Mouse (Mus musculus) heart, postnatal 25 days (tissue): ENCODE measurements around the gene Klrb1b. TPM values are rescaled to one million over a fixed set of nuclear protein-coding genes. Genes with fewer than 3 reads are reported as not detected.
"Not testable (repeated sequence)": the region's sequence is repeated elsewhere in the genome, so short reads cannot be mapped to it uniquely, and the experiment has no call there.

ENCODE experiments used
- DNase-seq: peaks from one replicate; pipeline ENCODE4 v3.0.0; 2022; ENCODE audit warnings: low spot score
- intact Hi-C: fragments of 180-260 bp; cut with DNase I; formaldehyde crosslinking; loops from one replicate; pipeline ENCODE4 v1.15.1; 2025
- total RNA-seq, 2 experiments: library from RNA; stranded (reverse); gene quantifications; 2 replicates each; pipeline ENCODE4 v1.2.3; 2021

Klrb1b gene
- total RNA-seq, 2 experiments from 2014 or later: 0.10 TPM; not detected in 1

DNA sequence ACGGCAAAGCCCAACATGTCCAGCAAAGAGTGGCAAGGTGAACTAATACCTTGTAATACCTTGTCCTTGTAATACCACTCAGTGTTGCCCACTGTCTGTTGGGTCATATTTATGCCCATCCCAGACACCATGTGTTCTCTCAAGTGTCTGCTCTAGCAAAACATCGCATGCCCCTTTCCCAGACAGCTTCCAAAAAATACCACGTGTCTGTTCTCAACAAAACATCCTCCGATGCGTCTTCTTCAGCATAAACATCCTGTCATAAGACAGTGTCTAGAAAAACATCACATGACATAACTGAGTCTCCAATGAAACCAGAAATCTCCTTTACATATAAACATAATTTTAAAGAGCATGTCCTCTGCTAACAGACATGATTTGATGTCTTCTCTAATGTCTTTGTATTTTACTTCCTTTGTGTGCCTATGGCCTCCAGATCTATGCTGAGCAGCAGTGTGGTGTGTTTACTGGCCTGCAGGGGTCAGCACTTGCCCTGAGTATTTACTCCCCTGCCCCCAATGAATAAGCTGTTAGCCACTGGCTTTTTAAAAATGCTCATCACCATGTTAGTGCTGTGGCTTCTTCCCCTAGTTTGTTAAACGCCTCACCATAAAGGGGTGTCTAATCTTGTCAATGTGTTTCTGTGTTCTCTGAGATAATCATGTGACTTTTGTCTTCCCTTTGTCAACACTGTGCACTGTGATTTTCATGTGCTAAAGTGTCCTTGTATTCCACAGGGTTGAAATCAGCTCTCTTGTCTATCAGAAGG, 59.5 kb downstream of the Klrb1b start:
- intact Hi-C loops: not testable (repeated sequence)
- peak; percentile 12 for DNase-seq

GRCm38 (mm10) chr6:128765211-128765610, 60.9 kb downstream of the Klrb1b start:
- intact Hi-C loops: loop anchor here (2.0 kb wide), 1 partner anchor 74 kb away; no protein-coding TSS in a partner anchor
- no peak for DNase-seq

DNA sequence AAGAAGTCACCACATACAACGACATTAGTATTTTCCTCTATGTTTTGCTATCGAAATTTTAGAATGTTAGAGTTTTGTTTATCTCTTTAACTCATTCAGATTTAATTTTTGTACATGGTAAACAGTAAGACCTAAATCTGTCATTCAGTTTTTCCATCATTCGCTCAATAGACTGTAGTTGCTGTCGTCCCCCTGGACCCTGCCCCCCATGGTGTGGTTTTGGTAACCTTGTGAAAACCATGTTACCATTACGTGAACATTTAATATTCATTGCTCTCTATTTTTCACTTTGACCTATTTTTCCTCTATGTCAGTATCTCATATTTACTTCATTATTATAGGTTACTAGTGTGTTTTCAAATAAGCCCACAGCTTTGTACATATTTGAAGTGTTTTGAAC, 61.5 kb downstream of the Klrb1b start:
- no peak for DNase-seq
- intact Hi-C loops: loop anchor here (1.0 to 2.0 kb wide), 2 partner anchors 39 to 74 kb away; no protein-coding TSS in a partner anchor

GRCm38 (mm10) chr6:128763736-128764523, 62.2 kb downstream of the Klrb1b start:
- intact Hi-C loops: loop anchor here (1.0 to 2.0 kb wide), 2 partner anchors 39 to 75 kb away; no protein-coding TSS in a partner anchor
- DNase-seq: peak; percentile 94

Other genes with a start within 250 kb of the Klrb1b start
- gene A2ml1, start 244.7 kb downstream of the Klrb1b start, total RNA-seq: not detected
- gene Klrb1a, start 202.8 kb downstream of the Klrb1b start, total RNA-seq: not detected
- gene Clec2h, start 163.9 kb downstream of the Klrb1b start, total RNA-seq: under 1 TPM in 1 of 2 experiments, not detected in 1; 0.56 TPM
- gene Klrb1, start 103.3 kb downstream of the Klrb1b start, total RNA-seq: not detected
- under 1 TPM in 1 of 2 experiments, not detected in 1; 0.28 TPM for gene Klrb1c, start 37.1 kb downstream of the Klrb1b start, total RNA-seq
- not detected for gene Gm44511, start within 50 bp of the Klrb1b start, total RNA-seq
- under 1 TPM in 1 of 2 experiments, not detected in 1; 0.23 TPM for gene Clec2i, start 61.3 kb upstream of the Klrb1b start, total RNA-seq
- under 1 TPM; 0.28 to 0.42 TPM for gene BC035044, start 64.8 kb upstream of the Klrb1b start, total RNA-seq
- gene Clec2g, start 108.0 kb upstream of the Klrb1b start, total RNA-seq: 1 to 10 TPM; 1.2 to 2.7 TPM
- not detected for gene Klrb1f, start 219.6 kb upstream of the Klrb1b start, total RNA-seq